Mouse (Mus musculus): ENCODE data around the gene Ccdc188. TPM values are rescaled to one million over a fixed set of nuclear protein-coding genes. Genes with fewer than 3 reads are reported as not detected.

The Ccdc188 gene
- total RNA-seq, 2 experiments from 2014 or later = not detected

Other genes starting within 250 kb of the Ccdc188 start
- gene Vpreb2, start 237.5 kb upstream of the Ccdc188 start, total RNA-seq (2021) = under 1 TPM in 1 of 2 experiments, not detected in 1; 0.51 TPM
- gene Dgcr6, start 165.0 kb upstream of the Ccdc188 start, total RNA-seq (2021) = 10 to 100 TPM; 90.4 to 92.7 TPM
- 10 to 100 TPM; 30.6 to 37.2 TPM for gene Prodh, start 127.7 kb upstream of the Ccdc188 start, total RNA-seq (2021)
- 100 to 1,000 TPM; 128 to 135 TPM for gene Rtn4r, start 90.2 kb upstream of the Ccdc188 start, total RNA-seq (2021)
- gene Zdhhc8, start 17.3 kb downstream of the Ccdc188 start, total RNA-seq (2021) = 100 to 1,000 TPM; 106 to 124 TPM
- gene Trmt2a, start 30.8 kb downstream of the Ccdc188 start, total RNA-seq (2021) = 10 to 100 TPM; 41.8 to 48.5 TPM
- 10 to 100 TPM; 85.5 to 91.0 TPM for gene Ranbp1, start 30.9 kb downstream of the Ccdc188 start, total RNA-seq (2021)
- not detected for gene Gm49776, start 40.4 kb downstream of the Ccdc188 start, total RNA-seq (2021)
- gene Dgcr8, start 71.4 kb downstream of the Ccdc188 start, total RNA-seq (2021) = 10 to 100 TPM; 41.7 to 42.4 TPM
- gene Tango2, start 130.2 kb downstream of the Ccdc188 start, total RNA-seq (2021) = 100 to 1,000 TPM; 137 to 148 TPM
- 10 to 100 TPM; 40.7 TPM for gene Arvcf, start 130.3 kb downstream of the Ccdc188 start, total RNA-seq (2021)
- gene Txnrd2, start 208.5 kb downstream of the Ccdc188 start, total RNA-seq (2021) = 10 to 100 TPM; 19.4 to 21.3 TPM
- gene Comt, start 209.0 kb downstream of the Ccdc188 start, total RNA-seq (2021) = 10 to 100 TPM; 90.5 to 91.4 TPM

All from left cerebral cortex, adult 18-20 months (tissue).